Mouse (Mus musculus): Measurements from ENCODE around the gene Aox4.

DNA sequence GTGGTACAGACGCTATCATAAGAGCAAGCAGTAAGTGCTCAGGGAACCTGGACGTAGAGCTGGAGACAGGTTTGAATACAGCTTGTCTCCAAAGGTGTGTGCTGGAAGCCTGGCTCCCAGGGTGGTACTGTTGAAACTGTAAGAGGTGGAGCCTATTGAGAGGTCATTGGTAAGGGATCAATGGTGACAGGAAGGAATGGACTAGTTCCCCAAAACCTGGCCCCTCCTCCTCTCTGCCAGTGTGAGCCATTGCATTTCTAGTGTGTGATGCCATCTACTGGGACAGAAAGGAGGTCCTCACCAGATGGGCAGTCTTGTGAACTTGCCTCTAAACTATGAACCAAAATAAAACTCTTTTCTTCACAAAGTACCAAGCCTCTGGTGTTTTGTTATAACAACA lies 58.0 kb downstream of the Aox4 start:
- no peak for TF ChIP-seq GATA1 (IDR thresholded peaks at IDR 0.05; ENCODE audit: borderline replicate concordance, low read length)
- TF ChIP-seq FLI1 (IDR thresholded peaks at IDR 0.05; ENCODE audit: low read length) = no peak

Measured in megakaryocyte, embryonic 14.5 days (primary cell).